Mouse (Mus musculus) erythroblast, embryonic 14.5 days (primary cell): ENCODE measurements around the gene Clec2l. TPM values are rescaled to one million over a fixed set of nuclear protein-coding genes. Genes with fewer than 3 reads are reported as not detected.

Experiments
- H3K27me3 ChIP-seq: 2 replicates; pipeline ENCODE4 v1.6.1; 2012; ENCODE audit warnings: inconsistent platforms; ENCODE audit not compliant: control insufficient read depth
- H3K36me3 ChIP-seq: 2 replicates; pipeline ENCODE4 v1.6.1; 2012; ENCODE audit warnings: mild to moderate bottlenecking, inconsistent platforms; ENCODE audit not compliant: control insufficient read depth
- H3K4me1 ChIP-seq: 2 replicates; pipeline ENCODE4 v1.6.1; 2012; ENCODE audit warnings: inconsistent platforms; ENCODE audit not compliant: control insufficient read depth
- H3K4me3 ChIP-seq: replicated peaks from 2 replicates; pipeline ENCODE3; 2012; ENCODE audit warnings: moderate library complexity, mild to moderate bottlenecking, inconsistent platforms
- H3K9me3 ChIP-seq: 2 replicates; pipeline ENCODE4 v1.6.1; 2012; ENCODE audit warnings: low read length, inconsistent platforms, mixed read lengths; ENCODE audit not compliant: control insufficient read depth
- GATA1 ChIP-seq: IDR thresholded peaks from 2 replicates; pipeline ENCODE4 v1.6.1; 2012; ENCODE audit warnings: low read length, inconsistent platforms, mixed read lengths
- TAL1 ChIP-seq: IDR thresholded peaks from 3 replicates; pipeline ENCODE4 v1.6.1; 2012; ENCODE audit warnings: low read length, inconsistent platforms, mixed read lengths
- polyA plus RNA-seq: library from polyadenylated mRNA; stranded (reverse); fragments of >175 nt; gene quantifications from 2 replicates; pipeline ENCODE4 v1.2.3, GENCODE M21; 2012

Clec2l gene
- 0.05 and 0.12 TPM in 2 replicates for polyA plus RNA-seq

GRCm38 (mm10) chr6:38662714-38663615 is at the start of gene Clec2l:
TSS of gene Clec2l (plus strand) at chr6:38663069.
- Histone ChIP-seq H3K9me3 (no peaks in the 10 kb centered on the region), H3K4me3 (no peak within 1 kb of the TSS), H3K36me3 (no peaks in the 10 kb centered on the region), H3K27me3 (peaks cover 79% of the 10 kb centered on the region), H3K4me1 (no peaks in the 10 kb centered on the region)
- no peak for TF ChIP-seq GATA1
- no peak for TF ChIP-seq TAL1

DNA sequence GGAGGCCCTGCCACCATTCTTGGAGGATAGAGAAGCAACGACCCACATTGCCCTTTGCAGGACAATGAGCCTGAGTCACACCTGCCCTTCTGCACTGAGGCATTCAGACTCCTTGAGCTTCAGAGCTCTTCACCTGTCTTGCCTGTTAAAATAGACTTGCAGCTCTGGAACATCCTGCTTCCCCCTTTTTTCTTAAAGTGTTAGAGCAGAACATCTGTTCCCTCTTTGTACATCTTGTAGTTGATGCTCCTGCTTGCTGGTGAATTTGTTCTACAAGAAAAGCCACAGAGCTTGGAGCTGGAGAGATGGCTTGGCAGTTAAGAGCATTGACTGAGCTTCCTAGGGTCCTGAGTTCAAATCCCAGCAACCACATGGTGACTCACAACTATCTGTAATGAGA is 40.5 kb upstream of the Clec2l start:
- Histone ChIP-seq H3K4me1 (peaks cover 28% of the 10 kb centered on the region), H3K9me3 (peaks cover 3% of the 10 kb centered on the region; the same call in 1 of the 2 replicates), H3K36me3 (peaks cover 89% of the 10 kb centered on the region), H3K4me3 (no peak overlapping the region), H3K27me3 (no peaks in the 10 kb centered on the region)
- TF ChIP-seq GATA1: no peak
- TF ChIP-seq TAL1: no peak

DNA sequence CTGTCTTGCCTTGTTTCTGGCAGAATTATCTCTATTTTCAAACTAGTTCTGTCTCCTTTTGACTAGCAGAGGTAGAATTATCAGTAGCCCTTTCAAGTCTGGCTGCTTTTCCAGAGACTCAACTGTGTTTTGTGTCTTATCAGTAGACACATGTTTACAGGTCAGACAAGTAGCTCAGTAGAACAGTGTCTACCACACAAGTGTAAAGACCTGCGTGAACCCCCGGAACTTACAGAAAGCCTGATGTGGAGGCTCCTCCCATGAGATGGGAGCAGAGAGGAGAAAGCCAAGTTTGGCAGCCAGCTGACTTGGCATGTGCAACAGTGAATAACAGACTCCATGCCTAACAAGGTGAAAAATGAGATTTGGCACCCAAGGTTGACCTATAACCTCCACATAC is 39.4 kb upstream of the Clec2l start:
- H3K4me1 ChIP-seq: peaks cover 28% of the 10 kb centered on the region
- H3K4me3 ChIP-seq: no peak overlapping the region
- no peaks in the 10 kb centered on the region for H3K27me3 ChIP-seq
- TF ChIP-seq GATA1 (0 out of 2 replicates have a peak, but pooled peaks have one; percentile 11), TAL1 (no peak)
- peaks cover 87% of the 10 kb centered on the region for H3K36me3 ChIP-seq
- H3K9me3 ChIP-seq: no peaks in the 10 kb centered on the region

DNA sequence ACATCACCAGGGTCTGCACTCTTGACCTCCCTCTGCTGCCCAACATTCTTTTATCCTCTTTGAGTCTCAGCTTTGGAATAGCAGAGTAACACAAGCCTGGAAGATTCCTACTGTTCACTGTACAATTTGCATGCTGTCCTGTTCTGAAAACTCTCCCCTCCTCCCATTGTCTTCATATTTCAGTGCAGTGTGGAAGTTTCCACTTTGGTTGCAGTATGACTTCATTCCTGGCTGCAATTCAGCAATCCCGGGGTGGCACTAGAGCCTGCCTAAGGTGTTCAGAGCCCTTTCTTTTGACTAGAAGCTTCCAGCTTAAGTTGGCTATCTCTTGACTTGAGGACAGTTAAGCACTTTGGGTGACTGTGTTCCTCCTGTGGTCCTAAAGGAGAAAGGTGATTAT is 38.4 kb upstream of the Clec2l start:
- Histone ChIP-seq H3K9me3 (no peaks in the 10 kb centered on the region), H3K4me1 (peaks cover 28% of the 10 kb centered on the region), H3K36me3 (peaks cover 79% of the 10 kb centered on the region), H3K4me3 (no peak overlapping the region), H3K27me3 (no peaks in the 10 kb centered on the region)
- TF ChIP-seq TAL1 (no peak), GATA1 (no peak)

- Histone ChIP-seq H3K36me3 (peaks cover 69% of the 10 kb centered on the region), H3K4me1 (peaks cover 33% of the 10 kb centered on the region), H3K4me3 (no peak overlapping the region), H3K27me3 (no peaks in the 10 kb centered on the region), H3K9me3 (no peaks in the 10 kb centered on the region)
- no peak for TF ChIP-seq TAL1
- no peak for TF ChIP-seq GATA1
Observed at GRCm38 (mm10) chr6:38626086-38626485, 36.8 kb upstream of the Clec2l start.

GRCm38 (mm10) chr6:38627081-38627480 is 35.8 kb upstream of the Clec2l start:
- peaks cover 28% of the 10 kb centered on the region for H3K4me1 ChIP-seq
- no peaks in the 10 kb centered on the region for H3K27me3 ChIP-seq
- peaks cover 59% of the 10 kb centered on the region for H3K36me3 ChIP-seq
- no peak for TF ChIP-seq TAL1
- no peak for TF ChIP-seq GATA1
- no peaks in the 10 kb centered on the region for H3K9me3 ChIP-seq
- no peak overlapping the region for H3K4me3 ChIP-seq

DNA sequence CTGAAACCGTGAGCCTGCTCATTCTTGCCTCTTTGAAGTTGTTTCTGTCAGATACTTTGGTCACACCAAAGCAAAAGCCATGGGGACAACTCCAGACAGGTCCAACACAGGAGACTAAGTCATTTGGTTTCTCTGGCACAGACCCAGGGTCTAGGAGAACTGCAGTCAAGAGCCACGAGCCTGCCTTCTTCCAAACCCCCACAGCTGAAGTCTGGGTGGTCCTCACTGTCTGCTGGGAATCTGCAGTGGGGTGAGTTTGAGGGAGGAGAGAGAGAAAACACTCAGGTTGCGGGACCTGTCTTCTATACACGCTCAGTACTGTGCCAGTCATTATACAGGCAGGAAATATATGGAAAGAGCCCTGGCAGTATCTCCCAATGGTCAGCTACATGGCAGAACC is 35.4 kb upstream of the Clec2l start:
- no peak for TF ChIP-seq GATA1
- TF ChIP-seq TAL1: no peak
- Histone ChIP-seq H3K4me1 (peaks cover 24% of the 10 kb centered on the region), H3K36me3 (peaks cover 57% of the 10 kb centered on the region), H3K9me3 (no peaks in the 10 kb centered on the region), H3K27me3 (no peaks in the 10 kb centered on the region), H3K4me3 (no peak overlapping the region)

DNA sequence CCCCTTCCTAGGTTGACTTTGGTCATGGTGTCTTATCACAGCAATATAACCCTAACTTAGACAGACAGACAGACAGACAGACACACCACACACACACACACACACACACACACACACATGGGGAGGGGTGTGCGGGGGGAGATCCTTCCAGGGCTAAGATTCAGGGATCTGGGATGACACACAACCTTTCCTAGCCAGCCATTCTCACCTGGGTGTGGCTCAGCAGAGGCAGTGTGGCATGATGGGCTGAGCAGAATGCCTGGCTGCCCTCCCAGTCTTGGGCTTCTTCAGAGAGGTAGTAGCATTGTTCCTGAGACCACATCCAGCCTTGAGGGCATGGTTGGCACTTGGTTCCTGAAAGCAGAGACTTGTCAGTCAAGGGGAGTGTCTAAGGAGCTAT is 33.3 kb upstream of the Clec2l start:
- no peaks in the 10 kb centered on the region for H3K9me3 ChIP-seq
- TF ChIP-seq TAL1 (no peak), GATA1 (no peak)
- H3K36me3 ChIP-seq: peaks cover 41% of the 10 kb centered on the region
- H3K27me3 ChIP-seq: peaks cover 13% of the 10 kb centered on the region
- H3K4me1 ChIP-seq: peaks cover 7% of the 10 kb centered on the region
- H3K4me3 ChIP-seq: no peak overlapping the region

DNA sequence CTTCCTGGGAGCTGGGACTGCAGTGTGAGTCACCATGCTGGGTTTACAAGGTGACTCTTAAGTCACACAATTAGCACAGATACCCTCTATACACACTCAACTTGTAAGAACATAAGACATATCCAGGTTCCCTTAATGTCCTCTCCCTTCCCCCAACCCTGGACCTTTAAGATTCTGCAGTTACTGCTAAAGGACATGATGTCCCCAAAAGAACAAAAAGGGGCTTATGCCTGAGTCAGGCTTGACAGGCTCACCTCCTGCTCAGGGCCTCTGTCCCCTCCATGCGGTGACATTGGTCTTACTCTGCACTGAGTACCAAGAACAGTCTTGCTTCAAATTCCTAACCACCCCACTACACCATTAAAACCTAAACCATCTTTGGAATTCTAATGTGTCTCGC is 30.0 kb upstream of the Clec2l start:
- TF ChIP-seq TAL1 (no peak), GATA1 (no peak)
- no peak overlapping the region for H3K4me3 ChIP-seq
- peaks cover 10% of the 10 kb centered on the region; the same call in 1 of the 2 replicates for H3K9me3 ChIP-seq
- H3K4me1 ChIP-seq: peaks cover 22% of the 10 kb centered on the region
- H3K36me3 ChIP-seq: peaks cover 15% of the 10 kb centered on the region
- H3K27me3 ChIP-seq: peaks cover 46% of the 10 kb centered on the region

DNA sequence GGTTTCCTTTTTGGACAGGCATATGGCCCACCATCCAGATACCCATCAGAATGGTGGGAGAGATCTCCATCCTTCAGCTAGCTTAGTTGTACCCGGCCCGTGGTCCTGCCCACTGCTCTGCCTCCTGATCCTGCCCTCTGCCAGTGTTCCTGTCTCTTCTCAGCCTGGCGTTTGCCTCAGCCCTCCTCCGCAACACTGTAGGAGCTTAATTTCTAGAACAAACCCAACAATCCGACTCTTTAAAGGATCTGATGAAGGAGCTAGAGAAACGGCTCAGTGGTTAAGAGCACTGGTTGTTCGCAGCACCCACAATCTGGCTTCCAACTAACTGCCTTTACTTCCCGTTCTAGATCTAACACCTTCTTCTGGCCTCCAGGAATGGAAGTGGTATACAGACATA is 28.4 kb upstream of the Clec2l start:
- H3K27me3 ChIP-seq: peaks cover 61% of the 10 kb centered on the region
- TF ChIP-seq GATA1 (no peak), TAL1 (no peak)
- H3K36me3 ChIP-seq: peaks cover 8% of the 10 kb centered on the region
- H3K4me3 ChIP-seq: no peak overlapping the region
- H3K4me1 ChIP-seq: peaks cover 22% of the 10 kb centered on the region
- peaks cover 10% of the 10 kb centered on the region; the same call in 1 of the 2 replicates for H3K9me3 ChIP-seq
